Mouse (Mus musculus): ENCODE measurements around the gene Lrfn4.

DNA sequence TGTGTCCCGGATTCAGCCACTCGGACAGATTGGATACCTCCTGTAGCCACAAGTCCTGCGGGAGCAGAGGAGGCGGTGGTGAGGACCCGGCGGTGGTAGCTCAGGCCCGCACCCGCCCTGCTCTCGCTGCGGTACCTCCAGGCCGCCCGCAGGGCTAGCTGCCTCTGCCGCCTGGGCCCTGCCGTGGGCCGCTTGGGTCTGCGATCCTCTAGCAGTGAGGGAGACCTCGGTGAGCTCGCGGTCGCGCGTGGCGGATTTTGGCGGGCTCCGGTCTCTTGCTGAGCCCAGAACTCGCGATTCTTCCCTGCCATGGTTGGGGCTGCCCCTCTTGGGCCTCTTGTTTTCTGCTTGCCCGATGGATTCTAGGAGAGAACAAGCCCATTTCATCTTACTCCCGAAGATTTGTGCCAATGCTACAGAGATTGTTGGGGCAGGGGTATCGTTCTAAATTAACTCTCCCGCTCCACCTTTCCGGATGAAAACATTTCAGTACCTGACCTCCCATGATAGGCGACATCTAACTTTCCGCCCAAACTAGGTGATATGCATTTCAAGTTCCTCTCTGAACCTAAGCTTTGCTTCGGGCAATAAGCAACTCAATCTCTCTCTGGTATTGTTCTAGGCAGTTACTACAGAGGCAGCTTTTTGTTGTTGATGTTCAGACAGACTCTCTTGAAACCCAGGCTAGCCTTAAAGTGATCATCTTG, 10.5 kb upstream of the Lrfn4 start:
- TF ChIP-seq CTCF (IDR thresholded peaks at IDR 0.05; ENCODE audit: borderline replicate concordance, insufficient read depth, low read length) (no peak), POLR2A (IDR thresholded peaks at IDR 0.05; ENCODE audit: low read depth, low read length) (no peak)

Measured in embryonic fibroblast, embryonic 13.5 days (primary cell).